Mouse (Mus musculus) CH12.LX (cell line): ENCODE measurements at regions not wholly inside any gene's neighbourhood (a gene's known extent, or its start where the extent isn't known, plus 50 kb on each side); places are given as distances from the start of the nearest gene placed in this dataset.

Experiments
- DNase-seq: peaks from one replicate; pipeline ENCODE4 v3.0.0-alpha.2; 2013; ENCODE audit errors: extremely low read depth
- H3K27ac ChIP-seq: 2 replicates; pipeline ENCODE4 v1.5.1; 2012; ENCODE audit warnings: low read depth, mild to moderate bottlenecking, control low read depth, moderate library complexity; ENCODE audit not compliant: insufficient read depth
- H3K27me3 ChIP-seq: replicated peaks from 2 replicates; pipeline ENCODE3; 2012; ENCODE audit warnings: inconsistent platforms
- H3K36me3 ChIP-seq, 2 experiments: replicated peaks in 1 of 2; 2 replicates each; pipeline versions ENCODE3 to v1.6.1; 2012; ENCODE audit warnings: inconsistent platforms in 1 of 2, low read length in 1 of 2, mild to moderate bottlenecking in 1 of 2, mixed read lengths in 1 of 2, moderate library complexity in 1 of 2; ENCODE audit not compliant: control insufficient read depth in 1 of 2, insufficient read depth in 1 of 2
- H3K4me1 ChIP-seq, 2 experiments: 2 replicates each; pipeline ENCODE4 v1.6.1; 2012; ENCODE audit warnings: inconsistent platforms in 1 of 2, moderate library complexity in 1 of 2; ENCODE audit not compliant: insufficient read depth in 2 of 2, control insufficient read depth in 1 of 2
- H3K4me2 ChIP-seq: 2 replicates; pipeline ENCODE4 v1.6.1; 2012; ENCODE audit warnings: low read depth, mild to moderate bottlenecking, control low read depth; ENCODE audit not compliant: poor library complexity, insufficient read depth, severe bottlenecking
- H3K4me3 ChIP-seq, 3 experiments: fragments of 150-350 bp in 1 of 3; sonication (generic) in 1 of 3; replicated peaks in 1 of 3; 2 replicates each; pipeline versions ENCODE3 to v1.5.1; 2011 to 2012; ENCODE audit warnings: low read depth in 2 of 3, low read length in 2 of 3, mild to moderate bottlenecking in 2 of 3, moderate library complexity in 2 of 3, control low read depth in 1 of 3, improper control_type of control experiment in 1 of 3, inconsistent platforms in 1 of 3, mixed read lengths in 1 of 3; ENCODE audit not compliant: poor library complexity in 1 of 3
- H3K79me2 ChIP-seq: replicated peaks from 2 replicates; pipeline ENCODE4 v1.6.1; 2012; ENCODE audit warnings: mild to moderate bottlenecking, moderate library complexity; ENCODE audit not compliant: control insufficient read depth, poor library complexity, insufficient read depth, severe bottlenecking; ENCODE audit errors: extremely low read depth
- H3K9ac ChIP-seq: 2 replicates; pipeline ENCODE4 v1.6.1; 2012; ENCODE audit warnings: low read depth, mild to moderate bottlenecking, control low read depth, moderate library complexity; ENCODE audit not compliant: insufficient read depth
- H3K9me3 ChIP-seq: replicated peaks from 2 replicates; pipeline ENCODE3; 2012; ENCODE audit warnings: low read length, inconsistent platforms, mixed read lengths
- BHLHE40 ChIP-seq: IDR thresholded peaks from 2 replicates; pipeline ENCODE4 v1.6.1; 2011; ENCODE audit warnings: mild to moderate bottlenecking, low read depth, low read length, improper control_type of control experiment
- CHD1 ChIP-seq: IDR thresholded peaks from 2 replicates; pipeline ENCODE4 v1.6.1; 2012; ENCODE audit warnings: low read depth, low read length, improper control_type of control experiment, inconsistent platforms
- CTCF ChIP-seq, 2 experiments: IDR thresholded peaks in 1 of 2; conservative IDR thresholded peaks in 1 of 2; 2 replicates each; pipeline ENCODE4 v1.5.1; 2011 to 2012; ENCODE audit warnings: low read depth in 2 of 2, low read length in 2 of 2, improper control_type of control experiment in 1 of 2, inconsistent platforms in 1 of 2, mild to moderate bottlenecking in 1 of 2, moderate library complexity in 1 of 2
- E2F4 ChIP-seq: IDR thresholded peaks from 2 replicates; pipeline ENCODE4 v1.6.1; 2011; ENCODE audit warnings: low read depth, low read length, improper control_type of control experiment; ENCODE audit not compliant: insufficient replicate concordance
- ETS1 ChIP-seq: conservative IDR thresholded peaks from 2 replicates; pipeline ENCODE4 v1.6.1; 2012; ENCODE audit warnings: low read depth, mild to moderate bottlenecking, inconsistent platforms, low read length, improper control_type of control experiment, moderate library complexity
- HCFC1 ChIP-seq: IDR thresholded peaks from 2 replicates; pipeline ENCODE4 v1.6.1; 2012; ENCODE audit warnings: low read depth, mild to moderate bottlenecking, inconsistent platforms, low read length, improper control_type of control experiment
- JUND ChIP-seq: conservative IDR thresholded peaks from 2 replicates; pipeline ENCODE4 v1.6.1; 2011; ENCODE audit warnings: low read depth, low read length, improper control_type of control experiment
- KAT2A ChIP-seq: IDR thresholded peaks from 2 replicates; pipeline ENCODE4 v1.6.1; 2012; ENCODE audit warnings: low read length, improper control_type of control experiment, inconsistent platforms; ENCODE audit not compliant: insufficient replicate concordance
- MAFK ChIP-seq: IDR thresholded peaks from 2 replicates; pipeline ENCODE4 v1.6.1; 2011; ENCODE audit warnings: low read length, improper control_type of control experiment; ENCODE audit not compliant: insufficient replicate concordance
- RAD21 ChIP-seq: IDR thresholded peaks from 2 replicates; pipeline ENCODE4 v1.6.1; 2011; ENCODE audit warnings: low read depth, mild to moderate bottlenecking, low read length, improper control_type of control experiment, moderate library complexity
- SMC3 ChIP-seq: IDR thresholded peaks from 2 replicates; pipeline ENCODE4 v1.6.1; 2011; ENCODE audit warnings: low read depth, low read length, improper control_type of control experiment
- USF1 ChIP-seq: IDR thresholded peaks from 2 replicates; pipeline ENCODE4 v1.6.1; 2014; ENCODE audit warnings: low read depth, mild to moderate bottlenecking, inconsistent platforms, low read length, improper control_type of control experiment
- ZC3H11A ChIP-seq: IDR thresholded peaks from 2 replicates; pipeline ENCODE4 v1.6.1; 2012; ENCODE audit warnings: low read depth, mild to moderate bottlenecking, inconsistent platforms, low read length, improper control_type of control experiment
- ZMIZ1 ChIP-seq: IDR thresholded peaks from 2 replicates; pipeline ENCODE4 v1.6.1; 2012; ENCODE audit warnings: low read depth, mild to moderate bottlenecking, inconsistent platforms, low read length, improper control_type of control experiment
- dilution Hi-C: fragments of 300-500 bp; cut with MboI; formaldehyde crosslinking; loops from 2 replicates; pipeline ENCODE4 v1.14.3; 2020; ENCODE audit warnings: low sequenced_read_pairs; ENCODE audit not compliant: extremely low pct_unique_long_range_greater_than_20kb, extremely low pct_ligation_motif_present
- in situ Hi-C: fragments of 300-500 bp; cut with MboI; formaldehyde crosslinking; loops from 3 replicates; pipeline ENCODE4 v1.14.3; 2019; ENCODE audit warnings: low sequenced_read_pairs, low pct_ligation_motif_present, low pct_unique_long_range_greater_than_20kb, mixed read lengths

- no peak overlapping the region for H3K27ac ChIP-seq
- in situ Hi-C loops (loop anchor here (5.0 kb wide), 1 partner anchor 586 kb away; no protein-coding TSS in a partner anchor), dilution Hi-C loops (no loop called here)
- H3K4me3 ChIP-seq, result no peak overlapping the region
- no peaks in the 10 kb centered on the region for H3K79me2 ChIP-seq
- no peaks in the 10 kb centered on the region for H3K36me3 ChIP-seq
- no peak for DNase-seq
- TF ChIP-seq CHD1, result no peak
- no peak for TF ChIP-seq KAT2A
- no peak for TF ChIP-seq E2F4
- TF ChIP-seq MAFK, result no peak
- no peak for TF ChIP-seq BHLHE40
- no peak for TF ChIP-seq ZMIZ1
- no peak for TF ChIP-seq USF1
- H3K4me1 ChIP-seq, result no peaks in the 10 kb centered on the region
- no peak overlapping the region for H3K4me2 ChIP-seq
- no peaks in the 10 kb centered on the region for H3K27me3 ChIP-seq
- H3K9ac ChIP-seq, result no peak overlapping the region
- no peaks in the 10 kb centered on the region for H3K9me3 ChIP-seq
Measured at GRCm38 (mm10) chr1:121178611-121179245, 153.7 kb downstream of the Insig2 start.

DNA sequence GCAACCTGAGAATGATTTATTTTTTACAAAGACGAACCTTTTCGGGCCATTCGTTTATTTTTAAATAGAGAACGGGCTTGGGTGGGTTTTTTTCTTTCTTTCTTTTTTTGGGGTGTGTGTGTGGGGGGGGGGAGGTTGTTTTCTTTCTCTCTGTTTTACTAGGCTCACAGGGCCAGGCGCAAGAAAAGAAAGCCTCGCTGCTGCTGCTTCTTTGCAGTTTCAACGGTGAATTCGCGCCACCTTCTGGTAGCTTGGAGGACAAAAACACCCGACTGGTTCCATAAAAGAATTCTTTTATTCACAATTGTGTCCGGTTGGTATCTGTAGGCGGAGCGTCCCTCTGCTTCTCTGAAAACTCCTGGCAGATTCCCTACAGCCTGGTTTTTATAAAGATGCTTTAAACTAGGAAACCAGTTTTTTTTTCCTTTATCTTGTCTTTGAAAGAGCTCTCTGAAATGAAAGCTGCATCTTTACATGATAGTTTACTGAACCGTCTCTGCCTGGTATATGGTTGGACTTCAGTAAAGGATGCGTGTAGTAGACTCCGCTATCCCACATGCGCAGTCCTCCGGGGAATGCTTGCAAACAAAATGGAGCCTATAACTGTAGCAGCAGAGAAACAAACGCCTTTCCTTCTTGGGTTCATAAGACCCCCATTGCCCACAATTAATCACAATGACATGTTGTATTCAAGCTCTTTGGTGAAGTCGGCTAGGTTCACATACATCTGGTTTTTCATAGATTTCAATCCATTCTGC, 151.9 kb downstream of the Insig2 start:
- Histone ChIP-seq H3K79me2 (no peaks in the 10 kb centered on the region), H3K9ac (no peak overlapping the region), H3K4me2 (no peak overlapping the region), H3K27ac (no peak overlapping the region), H3K4me1 (no peaks in the 10 kb centered on the region), H3K36me3 (no peaks in the 10 kb centered on the region), H3K4me3 (no peak overlapping the region), H3K9me3 (no peaks in the 10 kb centered on the region), H3K27me3 (no peaks in the 10 kb centered on the region)
- dilution Hi-C loops (no loop called here), in situ Hi-C loops (no loop called here)
- peak; percentile 18; the same call in 1 of the 2 replicates for TF ChIP-seq HCFC1
- TF ChIP-seq SMC3, result peak; percentile 89
- no peak for TF ChIP-seq JUND
- TF ChIP-seq CTCF (conservative IDR thresholded peaks at IDR 0.05 in 1 of 2, IDR thresholded peaks at IDR 0.05 in 1 of 2; ENCODE audit: low read depth in 2 of 2, low read length in 2 of 2), result peak in 1 of 2 experiments; percentile 86; a peak in 2 of 4 replicates
- TF ChIP-seq RAD21, result peak; percentile 88
- no peak for TF ChIP-seq ETS1
- peak; percentile 44 for TF ChIP-seq ZC3H11A
- peak; percentile 76 for DNase-seq
